15 mouse cellular contexts compared by ENCODE assay signal in the genomic region with DNA sequence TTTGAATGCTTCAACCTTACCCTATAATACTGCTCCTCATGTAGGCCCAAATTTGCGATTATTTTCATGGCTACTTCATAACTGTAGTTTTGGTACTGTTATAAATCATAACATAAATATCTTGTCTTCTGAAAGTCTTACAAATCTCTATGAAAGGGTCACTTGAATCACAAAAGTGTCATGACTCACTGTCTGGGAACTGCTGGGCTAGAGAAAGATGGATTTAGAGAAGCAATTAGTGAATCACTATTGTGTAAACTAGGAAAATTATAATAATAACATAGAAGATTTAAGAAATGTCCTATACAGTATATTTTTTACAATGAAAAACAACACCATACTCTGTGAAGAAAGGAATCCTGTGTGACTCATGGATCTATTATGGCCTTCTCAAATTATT.
"Had no signal": no experiment of that assay in that cellular context is flagged by ENCODE, and none has a peak within 500 bp of the region (broad histone marks: within the 10 kb centered on the region; RNA-seq: fewer than 3 reads in every experiment).

No protein-coding gene starts in this region.

- H3K4me3 ChIP-seq: lung, embryonic 15.5 days; megakaryocyte, embryonic 14.5 days; midbrain, embryonic 13.5 days; midbrain, embryonic 15.5 days; neural tube, embryonic 12.5 days; stomach, embryonic 15.5 days had no signal

- H3K4me2 ChIP-seq: lung, embryonic 15.5 days; midbrain, embryonic 11.5 days; midbrain, embryonic 13.5 days; midbrain, embryonic 15.5 days; neural tube, embryonic 12.5 days; stomach, embryonic 15.5 days had no signal

- DNase-seq: liver, postnatal 0 days; lung, adult 2 months; lung, postnatal 14 days; lung, postnatal 36 days; right cerebral cortex, postnatal 14 days; thymus, adult 2 months; thymus, postnatal 25 days; thymus, postnatal 4 days had no signal

- H3K36me3 ChIP-seq: lung, embryonic 15.5 days; midbrain, embryonic 13.5 days; midbrain, embryonic 15.5 days; neural tube, embryonic 12.5 days; stomach, embryonic 15.5 days had no signal

- H3K27me3 ChIP-seq: lung, embryonic 15.5 days; megakaryocyte, embryonic 14.5 days; midbrain, embryonic 13.5 days; midbrain, embryonic 15.5 days; neural tube, embryonic 12.5 days; stomach, embryonic 15.5 days had no signal
